In the genomic region with DNA sequence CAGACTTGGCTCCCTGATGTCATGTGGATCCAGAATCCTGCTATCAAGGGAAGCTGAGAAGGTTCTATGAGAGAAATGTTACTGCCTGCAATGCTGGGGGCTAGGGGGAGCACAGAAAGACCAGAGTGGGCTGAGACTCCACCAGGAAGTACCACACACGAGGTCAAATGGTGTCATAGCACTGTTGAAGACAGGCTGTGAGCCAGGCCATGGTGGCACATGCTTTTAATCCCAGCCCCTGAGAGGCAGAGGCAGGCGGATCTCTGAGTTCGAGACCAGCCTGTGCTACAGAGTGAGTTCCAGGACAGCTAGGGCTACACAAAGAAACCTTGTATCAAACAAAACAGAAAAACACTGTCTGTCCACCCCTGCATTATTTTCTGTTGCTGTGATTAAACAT, we compare ENCODE assay signal across 21 mouse cellular contexts.
DNase-seq lines count a peak whose midpoint lies in the region; ATAC-seq and TF ChIP-seq lines count a peak whose summit lies in the region.
"Had no signal": no experiment of that assay in that cellular context is flagged by ENCODE, and none has a peak within 500 bp of the region (broad histone marks: within the 10 kb centered on the region; RNA-seq: fewer than 3 reads in every experiment).

No protein-coding gene starts in this region.

- no peak for TF ChIP-seq CTCF in MEL (IDR thresholded peaks at IDR 0.05 in 2 of 3, conservative IDR thresholded peaks at IDR 0.05 in 1 of 3; ENCODE audit: control insufficient read depth in 1 of 3, insufficient read depth in 1 of 3, low read depth in 2 of 3, low read length in 3 of 3, poor library complexity in 1 of 3, severe bottlenecking in 1 of 3)

- no peak overlapping the region for H3K27ac ChIP-seq in heart, embryonic 11.5 days (ENCODE audit: low read depth, low read length)
- H3K27ac ChIP-seq in midbrain, embryonic 10.5 days (replicated peaks): peak overlapping the region; percentile 13; the same call in 1 of the 2 replicates
- no peak overlapping the region for H3K27ac ChIP-seq in midbrain, embryonic 16.5 days (ENCODE audit: low read length)
- H3K27ac ChIP-seq in MEL (ENCODE audit: control insufficient read depth, low read depth, low read length): no peak overlapping the region

- no peak for TF ChIP-seq EP300 in MEL (IDR thresholded peaks at IDR 0.05; ENCODE audit: low read depth in 1 of 2, low read length in 2 of 2)

- peaks cover 3% of the 10 kb centered on the region; the same call in 1 of the 2 replicates for H3K4me1 ChIP-seq in heart, embryonic 11.5 days (ENCODE audit: control insufficient read depth, insufficient read depth, low read length)
- H3K4me1 ChIP-seq in midbrain, embryonic 10.5 days: no peaks in the 10 kb centered on the region
- H3K4me1 ChIP-seq in midbrain, embryonic 16.5 days (ENCODE audit: control insufficient read depth, insufficient read depth, low read length): no peaks in the 10 kb centered on the region
- no peaks in the 10 kb centered on the region for H3K4me1 ChIP-seq in MEL (ENCODE audit: control insufficient read depth in 1 of 2, insufficient read depth in 2 of 2, low read length in 2 of 2)

- no peaks in the 10 kb centered on the region for H3K9me3 ChIP-seq in heart, embryonic 11.5 days (replicated peaks; ENCODE audit: control insufficient read depth, low read length)
- peaks cover 2% of the 10 kb centered on the region; the same call in 1 of the 2 replicates for H3K9me3 ChIP-seq in midbrain, embryonic 10.5 days (replicated peaks)
- H3K9me3 ChIP-seq in midbrain, embryonic 16.5 days (replicated peaks; ENCODE audit: control insufficient read depth, low read length, poor library complexity, severe bottlenecking): no peaks in the 10 kb centered on the region
- no peaks in the 10 kb centered on the region for H3K9me3 ChIP-seq in MEL (replicated peaks; ENCODE audit: insufficient read depth, low read length)

- H3K36me3 ChIP-seq in heart, embryonic 11.5 days (ENCODE audit: control insufficient read depth, insufficient read depth, low read length): no peaks in the 10 kb centered on the region
- H3K36me3 ChIP-seq in midbrain, embryonic 10.5 days: peaks cover 35% of the 10 kb centered on the region
- H3K36me3 ChIP-seq in midbrain, embryonic 16.5 days (ENCODE audit: control insufficient read depth, insufficient read depth, low read length): peaks cover 5% of the 10 kb centered on the region; the same call in 1 of the 2 replicates
- no peaks in the 10 kb centered on the region for H3K36me3 ChIP-seq in MEL (ENCODE audit: control insufficient read depth in 1 of 2, insufficient read depth in 2 of 2, low read length in 2 of 2)

- no peak for ATAC-seq in heart, embryonic 11.5 days (replicated peaks; ENCODE audit: insufficient number of reproducible peaks, low FRiP score, low TSS enrichment)
- ATAC-seq in midbrain, embryonic 16.5 days: no peak
- ATAC-seq: activated CD4-positive, CD25-positive, alpha-beta regulatory T cell, adult 4 months; CD4-positive, CD25-positive, alpha-beta regulatory T cell, adult 4 months; Patski had no signal

- TF ChIP-seq POLR2A in MEL (IDR thresholded peaks at IDR 0.05; ENCODE audit: control insufficient read depth in 1 of 2, insufficient read depth in 1 of 2, low read depth in 1 of 2, low read length in 2 of 2, poor library complexity in 1 of 2): no peak

- H3K4me2 ChIP-seq in heart, embryonic 11.5 days: no peak overlapping the region
- no peak overlapping the region for H3K4me2 ChIP-seq in midbrain, embryonic 16.5 days (ENCODE audit: low read length)

- H3K9ac ChIP-seq in heart, embryonic 11.5 days (ENCODE audit: low read depth, low read length): no peak overlapping the region
- H3K9ac ChIP-seq in midbrain, embryonic 16.5 days (ENCODE audit: low read depth, low read length): no peak overlapping the region
- H3K9ac ChIP-seq in MEL (ENCODE audit: control insufficient read depth, low read depth, low read length, poor library complexity, severe bottlenecking): no peak overlapping the region

- TF ChIP-seq RAD21 in MEL (IDR thresholded peaks at IDR 0.05; ENCODE audit: low read depth, low read length): no peak

- H3K4me3 ChIP-seq in heart, embryonic 11.5 days (ENCODE audit: low read depth, low read length): no peak overlapping the region
- H3K4me3 ChIP-seq in midbrain, embryonic 10.5 days: no peak overlapping the region
- no peak overlapping the region for H3K4me3 ChIP-seq in midbrain, embryonic 16.5 days (ENCODE audit: low read depth, low read length)
- no peak overlapping the region for H3K4me3 ChIP-seq in MEL (ENCODE audit: control insufficient read depth in 1 of 2, insufficient read depth in 1 of 2, low read depth in 2 of 2, low read length in 2 of 2)

- peak; percentile 55 for DNase-seq in heart, adult 11 months
- no peak for DNase-seq in midbrain, embryonic 10.5 days (ENCODE audit: low spot score)
- DNase-seq in MEL (ENCODE audit: low read depth, low spot score): no peak
- no peak for DNase-seq in embryo, embryonic 10 days (ENCODE audit: low spot score)
- DNase-seq: adrenal gland, adult 2 months; adrenal gland, adult 8-10 months; adrenal gland, postnatal 10 days; adrenal gland, postnatal 14 days; adrenal gland, postnatal 25 days; adrenal gland, postnatal 36 days; B cell, adult 2 months; cerebellum, adult 11 months; cerebellum, adult 11-12 months; cerebellum, adult 18-20 months; cerebellum, adult 2 months had no signal

- no peaks in the 10 kb centered on the region for H3K79me2 ChIP-seq in MEL (ENCODE audit: control insufficient read depth, insufficient read depth, low read length, poor library complexity)

- no peaks in the 10 kb centered on the region for H3K27me3 ChIP-seq in heart, embryonic 11.5 days (ENCODE audit: control insufficient read depth, insufficient read depth, low read length)
- H3K27me3 ChIP-seq in midbrain, embryonic 10.5 days (ENCODE audit: low read depth, poor library complexity, severe bottlenecking): no peaks in the 10 kb centered on the region
- H3K27me3 ChIP-seq in midbrain, embryonic 16.5 days (ENCODE audit: control insufficient read depth, insufficient read depth, low read depth, low read length): no peaks in the 10 kb centered on the region
- H3K27me3 ChIP-seq in MEL (ENCODE audit: control insufficient read depth in 1 of 2, insufficient read depth in 2 of 2, low read length in 2 of 2): no peaks in the 10 kb centered on the region
- H3K27me3 ChIP-seq: CH12.LX, Patski had no signal

- 84% methylated on average over 3 of the region's 3 CpGs for WGBS in heart, embryonic 11.5 days (ENCODE audit: insufficient replicate concordance)
- 87% methylated on average over 3 of the region's 3 CpGs for WGBS in midbrain, embryonic 10.5 days
- 80% methylated on average over 3 of the region's 3 CpGs for WGBS in midbrain, embryonic 16.5 days

TF ChIP-seq in MEL, 35 proteins besides CTCF, POLR2A, EP300 and RAD21:
- no peak for TF ChIP-seq MYC (IDR thresholded peaks at IDR 0.05; ENCODE audit: low read depth, low read length)
- no peak for TF ChIP-seq CHD1 (IDR thresholded peaks at IDR 0.05; ENCODE audit: low read depth, low read length)
- TF ChIP-seq TBP (IDR thresholded peaks at IDR 0.05; ENCODE audit: low read depth, low read length): peak; percentile 52; the same call in 1 of the 2 replicates
- TF ChIP-seq GATA1 (IDR thresholded peaks at IDR 0.05; ENCODE audit: low read depth, low read length): no peak
- TF ChIP-seq MYB (IDR thresholded peaks at IDR 0.05; ENCODE audit: low read depth, low read length): no peak
- no peak for TF ChIP-seq POLR2AphosphoS2 (IDR thresholded peaks at IDR 0.05; ENCODE audit: low read length)
- TF ChIP-seq ZNF384 (IDR thresholded peaks at IDR 0.05; ENCODE audit: low read depth, low read length): no peak
- TF ChIP-seq JUND (IDR thresholded peaks at IDR 0.05; ENCODE audit: low read depth, low read length): no peak
